Mouse (Mus musculus): ENCODE results near the gene Tmx2.

Gene Tmx2

DNA sequence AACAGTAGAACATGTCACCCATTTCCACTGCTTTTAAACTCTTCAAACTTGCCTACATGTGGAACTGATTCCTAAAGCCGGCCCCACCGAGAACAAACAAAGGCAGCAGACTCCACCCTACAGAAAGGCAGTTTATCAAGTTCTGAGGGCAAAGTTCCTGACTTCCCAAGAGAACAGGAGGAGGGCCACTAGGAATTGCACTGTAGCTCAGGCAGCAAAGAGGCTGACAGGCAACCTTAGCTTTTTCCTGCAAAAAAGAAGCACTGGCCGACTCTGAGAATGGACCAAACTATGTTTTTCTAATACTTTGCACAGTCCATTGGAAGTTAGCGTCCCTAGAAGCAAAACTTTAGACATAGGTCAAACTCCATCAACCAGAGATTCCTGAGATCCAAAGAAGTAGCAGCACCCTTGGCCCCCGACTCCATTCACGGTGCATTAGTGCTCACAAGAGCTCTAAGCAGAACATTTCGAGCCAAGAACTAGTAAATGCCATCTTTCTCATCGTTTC, 42.7 kb downstream of the Tmx2 start:
- DNase-seq: no peak

DNA sequence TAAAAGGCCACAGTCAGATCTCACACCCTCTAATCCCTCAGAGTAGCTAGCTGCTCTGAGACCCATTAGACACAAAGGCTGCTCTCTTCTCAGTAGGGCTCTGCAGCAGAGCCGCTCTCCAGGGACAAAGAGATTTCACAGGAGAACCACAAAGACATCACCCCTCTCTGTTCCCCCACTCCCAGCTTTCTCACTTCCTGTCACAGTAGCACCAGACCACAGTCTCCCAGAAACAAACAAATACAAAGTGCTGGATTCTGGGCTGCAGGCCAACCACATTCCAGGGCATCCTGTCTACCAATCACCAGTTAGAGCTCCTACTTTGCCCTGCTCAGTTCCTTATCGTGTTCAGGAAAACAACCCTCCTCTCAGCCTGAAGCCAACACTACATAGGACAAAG, 43.3 kb downstream of the Tmx2 start:
- DNase-seq: no peak

DNA sequence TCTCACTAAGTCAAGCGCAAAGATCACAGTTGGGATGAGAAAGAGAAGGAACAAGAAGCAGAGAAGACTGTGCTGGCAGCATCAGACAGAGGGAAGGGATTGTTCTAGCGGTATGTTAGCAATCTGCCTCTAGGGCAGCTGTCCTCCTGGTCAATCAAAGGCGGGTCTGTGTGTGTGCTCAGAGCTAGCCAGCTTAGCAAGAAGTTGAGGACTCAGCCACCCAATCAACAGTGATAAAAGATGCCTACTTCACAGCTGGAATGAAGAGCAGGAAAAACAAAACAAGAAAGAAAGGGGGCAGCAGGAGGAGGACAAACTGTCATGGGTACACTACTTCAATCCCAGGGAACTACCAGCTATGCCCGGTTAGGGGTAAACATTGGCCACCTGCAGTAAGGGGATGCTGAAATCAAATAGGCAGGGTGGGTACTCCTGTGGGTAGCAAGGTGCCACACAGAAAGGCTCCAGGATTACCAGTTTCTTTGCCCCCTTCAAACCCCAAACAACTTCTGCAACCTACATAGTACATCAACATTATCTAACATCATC, 43.9 kb downstream of the Tmx2 start:
- DNase-seq: no peak

DNA sequence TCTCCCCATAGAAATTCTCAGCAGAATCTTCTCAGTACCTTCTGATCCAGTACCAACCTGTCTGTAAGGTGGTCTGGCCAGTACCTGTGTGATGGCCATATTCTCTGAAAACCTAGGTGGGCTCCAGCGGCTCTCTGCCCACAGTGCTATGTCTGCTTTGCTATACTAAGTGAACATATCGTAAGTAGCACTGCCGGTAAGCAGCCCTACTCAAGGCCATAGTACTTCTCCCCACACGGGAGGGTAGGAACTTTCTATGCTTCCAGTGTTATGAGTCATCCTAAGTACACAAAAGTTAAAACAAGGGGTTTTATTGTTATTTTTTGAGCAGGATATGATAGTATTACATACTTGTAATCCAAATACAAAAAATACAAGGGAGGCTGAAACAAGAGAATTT, 44.9 kb downstream of the Tmx2 start:
- DNase-seq: no peak

DNA sequence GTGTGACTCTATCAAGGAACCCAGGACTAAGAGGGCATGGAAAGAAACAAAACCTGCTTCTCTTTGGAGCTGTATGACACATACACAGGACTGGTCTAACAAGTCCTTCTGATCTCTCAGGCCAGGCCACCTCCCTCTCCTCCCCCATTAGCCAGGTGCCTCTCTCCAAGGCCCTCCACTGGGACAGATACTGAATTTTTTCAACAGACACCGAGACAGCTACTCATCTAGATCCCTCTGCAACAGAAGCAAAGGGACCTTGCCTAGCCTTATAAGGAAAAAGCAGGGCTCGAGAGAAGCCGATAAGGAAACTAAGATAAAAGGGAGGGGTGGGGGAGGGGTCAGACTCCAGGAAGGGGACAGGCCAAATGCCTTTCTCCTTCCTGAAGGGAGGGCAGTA, 45.9 kb downstream of the Tmx2 start:
- DNase-seq: no peak

DNA sequence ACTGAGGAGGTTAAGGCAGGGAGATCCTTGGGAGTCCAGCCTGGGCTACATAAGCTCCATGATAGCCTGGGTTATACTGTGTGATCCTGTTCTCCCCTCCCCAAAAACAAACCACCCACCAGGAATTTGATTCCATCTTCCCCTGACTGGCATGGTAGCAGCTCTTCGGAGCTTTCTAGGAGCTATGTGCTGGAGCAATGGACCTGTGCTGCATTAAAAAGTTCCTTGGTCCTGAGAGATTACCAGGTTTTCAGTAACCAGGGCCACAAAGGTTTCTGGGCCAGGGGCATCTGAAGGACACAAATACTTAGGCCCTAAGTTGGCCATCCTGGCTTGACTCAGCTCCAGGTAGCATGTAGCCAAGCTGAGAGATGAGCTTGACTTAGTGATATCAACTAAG, 46.9 kb downstream of the Tmx2 start:
- no peak for DNase-seq

DNA sequence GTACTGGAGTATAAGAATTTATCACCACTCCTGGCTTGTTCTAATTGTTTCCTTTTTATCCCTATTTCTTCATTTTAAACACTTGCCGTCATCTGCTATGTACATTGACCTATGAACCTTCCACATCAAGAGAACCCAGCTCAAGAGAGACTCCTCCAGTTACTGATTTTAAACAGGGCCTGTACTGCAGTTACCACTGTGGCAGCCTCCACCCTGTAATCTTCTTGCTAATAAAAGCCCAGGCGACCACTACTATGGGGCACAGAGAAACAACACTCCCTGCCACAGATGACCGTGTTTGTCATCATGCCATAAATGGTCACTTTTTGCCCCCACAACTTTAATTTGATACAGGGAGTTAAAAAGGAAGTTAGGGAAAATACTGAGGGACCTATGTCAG, 51.9 kb downstream of the Tmx2 start:
- DNase-seq: no peak

DNA sequence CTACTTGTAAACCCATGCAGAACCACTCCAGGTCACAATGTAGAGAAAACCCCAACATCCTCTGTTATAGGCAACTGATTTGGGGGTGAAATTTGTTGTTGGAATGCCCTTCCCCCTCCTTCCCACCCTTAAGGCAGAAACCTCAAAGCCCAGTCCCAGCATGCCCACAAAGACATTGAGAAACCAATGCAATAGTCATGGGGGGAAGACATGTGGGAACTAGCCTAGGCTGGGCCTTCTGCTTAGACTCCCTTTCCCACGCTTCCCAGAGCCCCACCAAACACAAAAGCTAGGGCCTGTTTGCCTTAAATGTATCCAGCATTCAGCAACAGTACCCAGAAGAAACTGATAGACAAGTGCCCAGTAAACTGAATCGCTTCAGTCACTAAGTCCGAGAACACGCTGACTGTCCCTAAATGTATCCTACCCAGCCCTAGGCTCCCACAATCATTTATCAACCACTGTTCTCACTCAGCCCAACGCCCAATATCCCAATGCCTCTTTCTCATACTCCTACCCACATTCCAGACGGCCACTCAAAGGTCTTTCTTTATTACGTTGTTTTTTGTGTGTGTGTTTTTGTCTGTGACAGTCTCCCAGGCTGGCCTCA, 52.5 kb downstream of the Tmx2 start:
- DNase-seq: no peak

DNA sequence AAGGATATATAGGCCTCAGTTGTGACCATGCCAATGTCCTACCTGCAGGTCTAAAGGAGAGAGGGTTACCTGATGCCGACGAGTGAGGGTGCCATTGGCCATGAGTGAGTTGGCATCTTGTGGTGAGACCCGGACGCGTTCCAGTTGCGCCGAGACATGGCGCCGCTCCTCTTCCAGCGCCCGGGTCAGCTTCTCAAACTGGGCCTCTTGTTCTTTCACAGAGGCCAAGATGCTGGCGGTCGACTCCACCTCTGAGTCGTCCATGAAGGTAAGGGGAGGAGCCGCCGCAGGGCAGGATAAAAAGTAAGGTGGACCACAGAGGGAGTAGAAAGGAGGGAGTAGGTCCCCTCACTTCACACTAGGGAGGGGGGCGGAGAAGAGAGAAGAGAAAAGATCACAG, 54.7 kb downstream of the Tmx2 start:
- no peak for DNase-seq

DNA sequence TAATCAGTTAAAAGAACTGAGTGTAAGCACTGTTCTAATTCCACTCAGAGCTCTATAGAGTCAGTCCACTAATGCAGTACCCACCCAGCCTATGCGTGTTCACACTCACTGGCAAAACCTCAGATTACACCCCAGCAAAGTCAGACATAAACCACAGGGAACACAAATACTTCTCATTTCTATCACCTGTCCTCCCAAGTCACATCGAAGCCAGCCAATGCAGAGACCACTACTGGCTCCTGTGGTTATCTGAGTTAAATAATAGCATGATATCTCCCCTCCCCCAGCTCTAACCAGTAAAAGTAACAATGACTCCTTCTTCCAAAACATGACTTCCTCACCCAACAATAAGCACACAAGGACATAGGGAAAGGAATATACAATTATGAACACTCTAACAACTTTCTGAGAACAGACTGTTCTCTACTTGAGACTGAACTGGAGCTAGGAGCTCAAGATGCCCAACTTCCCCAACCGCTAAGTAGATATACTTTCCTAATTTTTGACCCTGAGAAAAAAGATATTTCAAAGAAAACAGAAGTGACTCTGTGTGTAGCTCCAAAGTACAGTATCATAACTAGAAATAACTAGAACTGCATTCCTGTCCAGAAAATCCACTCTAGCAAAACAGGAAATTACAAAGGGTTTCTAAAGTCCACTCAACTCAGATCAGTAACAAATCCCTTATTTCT, 55.4 kb downstream of the Tmx2 start:
- DNase-seq: no peak

DNA sequence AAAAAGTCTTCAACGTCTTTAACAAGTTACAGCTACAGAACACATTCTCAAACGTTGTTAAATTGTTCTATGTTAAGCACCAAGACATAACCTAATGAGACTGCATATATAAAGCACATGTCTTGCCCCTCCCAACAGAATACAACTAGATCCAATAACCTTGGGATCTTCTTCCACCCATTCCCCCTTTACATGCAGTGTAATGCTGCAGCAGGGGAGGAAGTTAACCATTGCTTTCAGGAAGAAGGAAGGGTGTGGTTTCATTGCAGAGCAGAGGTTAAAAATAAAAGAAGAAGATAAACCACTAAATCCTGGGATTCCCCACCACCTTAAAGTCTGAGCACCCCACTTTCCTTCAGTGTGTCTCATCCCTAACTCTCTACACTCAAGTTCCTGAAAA, 56.3 kb downstream of the Tmx2 start:
- no peak for DNase-seq

Measured in thymus, postnatal 4 days (tissue).